ENCODE assay signal across 11 mouse cellular contexts in genomic region chr10:127877681-127878080, GRCm38 (mm10). TPM values are rescaled to one million over a fixed set of nuclear protein-coding genes. Genes with fewer than 3 reads are reported as not detected.
DNase-seq lines count a peak whose midpoint lies in the region; ATAC-seq lines count a peak whose summit lies in the region.
"Had no signal": no experiment of that assay in that cellular context is flagged by ENCODE, and none has a peak within 500 bp of the region (broad histone marks: within the 10 kb centered on the region; RNA-seq: fewer than 3 reads in every experiment).

No protein-coding gene starts in this region.

- H3K27ac ChIP-seq in intestine, embryonic 15.5 days, result peak overlapping the region; percentile 72
- H3K27ac ChIP-seq in kidney, embryonic 16.5 days (ENCODE audit: low read length), result peak overlapping the region; percentile 70
- peak overlapping the region; percentile 71 for H3K27ac ChIP-seq in stomach, embryonic 15.5 days
- H3K27ac ChIP-seq: forebrain, embryonic 15.5 days; heart, adult 2 months had no signal

- peak; percentile 59 to 65 for DNase-seq in lung, adult 18-20 months
- DNase-seq in heart, postnatal 25 days (ENCODE audit: low spot score), result no peak
- DNase-seq in Muller cell, postnatal 12 days (ENCODE audit: inconsistent ontology term), result no peak
- DNase-seq: heart, adult 2 months; left cerebral cortex, postnatal 4 days had no signal

- no peaks in the 10 kb centered on the region for H3K36me3 ChIP-seq in intestine, embryonic 15.5 days
- H3K36me3 ChIP-seq in kidney, embryonic 16.5 days (ENCODE audit: insufficient read depth, low read length), result no peaks in the 10 kb centered on the region
- no peaks in the 10 kb centered on the region for H3K36me3 ChIP-seq in stomach, embryonic 15.5 days
- H3K36me3 ChIP-seq: forebrain, embryonic 15.5 days had no signal

- no peak overlapping the region for H3K4me3 ChIP-seq in intestine, embryonic 15.5 days (replicated peaks)
- H3K4me3 ChIP-seq in kidney, embryonic 16.5 days (ENCODE audit: low read length), result no peak overlapping the region
- no peak overlapping the region for H3K4me3 ChIP-seq in stomach, embryonic 15.5 days (replicated peaks)
- H3K4me3 ChIP-seq: forebrain, embryonic 15.5 days; heart, adult 2 months had no signal

- H3K9ac ChIP-seq in intestine, embryonic 15.5 days, result no peak overlapping the region
- H3K9ac ChIP-seq in kidney, embryonic 16.5 days (replicated peaks; ENCODE audit: low read length), result no peak overlapping the region
- no peak overlapping the region for H3K9ac ChIP-seq in stomach, embryonic 15.5 days
- H3K9ac ChIP-seq: forebrain, embryonic 15.5 days had no signal

- no peaks in the 10 kb centered on the region for H3K9me3 ChIP-seq in intestine, embryonic 15.5 days
- H3K9me3 ChIP-seq in kidney, embryonic 16.5 days (ENCODE audit: low read length), result no peaks in the 10 kb centered on the region
- no peaks in the 10 kb centered on the region for H3K9me3 ChIP-seq in stomach, embryonic 15.5 days
- H3K9me3 ChIP-seq: forebrain, embryonic 15.5 days had no signal

- no peaks in the 10 kb centered on the region for H3K27me3 ChIP-seq in intestine, embryonic 15.5 days (replicated peaks)
- H3K27me3 ChIP-seq in kidney, embryonic 16.5 days (ENCODE audit: insufficient read depth, low read length), result no peaks in the 10 kb centered on the region
- H3K27me3 ChIP-seq in stomach, embryonic 15.5 days (replicated peaks), result no peaks in the 10 kb centered on the region
- H3K27me3 ChIP-seq: forebrain, embryonic 15.5 days had no signal

- H3K4me2 ChIP-seq in intestine, embryonic 15.5 days (replicated peaks), result peak overlapping the region; percentile 45
- no peak overlapping the region for H3K4me2 ChIP-seq in kidney, embryonic 16.5 days (replicated peaks; ENCODE audit: low read depth, low read length)
- 0 out of 2 replicates have a peak overlapping the region, but pooled peaks have one; percentile 13 for H3K4me2 ChIP-seq in stomach, embryonic 15.5 days
- H3K4me2 ChIP-seq: forebrain, embryonic 15.5 days had no signal

- peak; percentile 90 for ATAC-seq in intestine, embryonic 15.5 days
- peak; percentile 91 for ATAC-seq in kidney, embryonic 16.5 days (ENCODE audit: low FRiP score, low TSS enrichment)
- peak; percentile 84 for ATAC-seq in stomach, embryonic 15.5 days (ENCODE audit: insufficient read depth, low FRiP score, low read depth)
- ATAC-seq in cerebellum, adult (ENCODE audit: insufficient number of reproducible peaks, low FRiP score, low TSS enrichment), result no peak
- ATAC-seq: forebrain, embryonic 15.5 days had no signal

- peaks cover 10% of the 10 kb centered on the region; the same call in 1 of the 2 replicates for H3K4me1 ChIP-seq in intestine, embryonic 15.5 days (replicated peaks)
- peaks cover 12% of the 10 kb centered on the region; the same call in 1 of the 2 replicates for H3K4me1 ChIP-seq in kidney, embryonic 16.5 days (ENCODE audit: insufficient read depth, low read length)
- peaks cover 10% of the 10 kb centered on the region; the same call in 1 of the 2 replicates for H3K4me1 ChIP-seq in stomach, embryonic 15.5 days
- H3K4me1 ChIP-seq: forebrain, embryonic 15.5 days had no signal

- intact Hi-C loops in heart, postnatal 25 days (cut with DNase I), result no loop called here

- 29% methylated on average over 2 of the region's 2 CpGs for WGBS in intestine, embryonic 15.5 days
- 46% methylated on average over 2 of the region's 2 CpGs for WGBS in kidney, embryonic 16.5 days
- WGBS in stomach, embryonic 15.5 days, result 15% methylated on average over 2 of the region's 2 CpGs

RNA-seq across cellular contexts. Expression of gene Rdh7, which starts 10.9 kb away (rescaled TPM):
- 0.35 and 0.63 TPM in 2 replicates for polyA plus RNA-seq in intestine, embryonic 15.5 days (2015; fragmentation: Nextera tagmentation; extraction: Ambion mirVana)
- polyA plus RNA-seq in kidney, embryonic 16.5 days (2015; fragmentation: Nextera tagmentation; extraction: Ambion mirVana), result not detected in 2 replicates
- 0.35 and 0.37 TPM in 2 replicates for polyA plus RNA-seq in stomach, embryonic 15.5 days (2015; fragmentation: Nextera tagmentation; extraction: Ambion mirVana)
- not detected for total RNA-seq in heart, postnatal 25 days (2021)
- total RNA-seq: heart, adult 2 months; left cerebral cortex, postnatal 4 days; monocyte, adult 5-6 weeks had no signal
- polyA plus RNA-seq: forebrain, embryonic 15.5 days; heart, adult 2 months had no signal

RNA-seq across cellular contexts. Expression of gene Rdh16f2, which starts 11.4 kb away (rescaled TPM):
- 0.19 and 0.34 TPM in 2 replicates for polyA plus RNA-seq in intestine, embryonic 15.5 days (2015; fragmentation: Nextera tagmentation; extraction: Ambion mirVana)
- polyA plus RNA-seq in kidney, embryonic 16.5 days (2015; fragmentation: Nextera tagmentation; extraction: Ambion mirVana), result 1.1 and 1.3 TPM in 2 replicates
- not detected in 2 replicates for polyA plus RNA-seq in stomach, embryonic 15.5 days (2015; fragmentation: Nextera tagmentation; extraction: Ambion mirVana)
- not detected for total RNA-seq in heart, postnatal 25 days (2021)
- total RNA-seq: heart, adult 2 months; left cerebral cortex, postnatal 4 days; monocyte, adult 5-6 weeks had no signal
- polyA plus RNA-seq: forebrain, embryonic 15.5 days; heart, adult 2 months had no signal

RNA-seq across cellular contexts. Expression of gene Sdr9c7, which starts 20.6 kb away (rescaled TPM):
- polyA plus RNA-seq in intestine, embryonic 15.5 days (2015; fragmentation: Nextera tagmentation; extraction: Ambion mirVana), result 0.16 and 0.26 TPM in 2 replicates
- not detected in 2 replicates for polyA plus RNA-seq in kidney, embryonic 16.5 days (2015; fragmentation: Nextera tagmentation; extraction: Ambion mirVana)
- polyA plus RNA-seq in stomach, embryonic 15.5 days (2015; fragmentation: Nextera tagmentation; extraction: Ambion mirVana), result 0.85 and 1.2 TPM in 2 replicates
- not detected for total RNA-seq in heart, postnatal 25 days (2021)
- total RNA-seq: heart, adult 2 months; left cerebral cortex, postnatal 4 days; monocyte, adult 5-6 weeks had no signal
- polyA plus RNA-seq: forebrain, embryonic 15.5 days; heart, adult 2 months had no signal

RNA-seq across cellular contexts. Expression of gene Rdh19, which starts 28.0 kb away (rescaled TPM):
- not detected in 2 replicates for polyA plus RNA-seq in intestine, embryonic 15.5 days (2015; fragmentation: Nextera tagmentation; extraction: Ambion mirVana)
- polyA plus RNA-seq in kidney, embryonic 16.5 days (2015; fragmentation: Nextera tagmentation; extraction: Ambion mirVana), result 6.8 TPM in 2 replicates
- not detected in 2 replicates for polyA plus RNA-seq in stomach, embryonic 15.5 days (2015; fragmentation: Nextera tagmentation; extraction: Ambion mirVana)
- total RNA-seq in heart, postnatal 25 days (2021), result not detected
- total RNA-seq: heart, adult 2 months; left cerebral cortex, postnatal 4 days; monocyte, adult 5-6 weeks had no signal
- polyA plus RNA-seq: forebrain, embryonic 15.5 days; heart, adult 2 months had no signal

Comparison
In these comparisons a context has a peak if more than half of its experiments do, and no peak if none do; other contexts are left out.
1. DNase-seq: peak in lung, adult 18-20 months (2 of 2); none in heart, postnatal 25 days (single experiment) and Muller cell, postnatal 12 days (single experiment).
2. Peak in every context shown above with its lines, with median percentiles within 50 percentile points of each other: H3K27ac ChIP-seq.